Mouse (Mus musculus) layer of hippocampus, adult 2 months (tissue): ENCODE measurements around the gene Creld1. TPM values are rescaled to one million over a fixed set of nuclear protein-coding genes. Genes with fewer than 3 reads are reported as not detected.

Source experiments
- DNase-seq, 2 experiments: peaks; one replicate each; pipeline ENCODE4 v3.0.0; 2022; ENCODE audit warnings: low spot score in 2 of 2
- H3K27ac ChIP-seq: fragments of 200-600 bp; 2 replicates; pipeline ENCODE4 v1.8.1; 2022
- H3K4me3 ChIP-seq: fragments of 200-600 bp; 2 replicates; pipeline ENCODE4 v1.8.1; 2022; ENCODE audit warnings: mild to moderate bottlenecking
- CTCF ChIP-seq: fragments of 200-600 bp; conservative IDR thresholded peaks from 2 replicates; pipeline ENCODE4 v1.8.1; 2022; ENCODE audit warnings: antibody characterized with exemption, mild to moderate bottlenecking, moderate library complexity
- long read RNA-seq, 2 experiments: library from polyadenylated mRNA; stranded (forward); transcript quantifications; one replicate each; pipeline ENCODE4 v2.0.0; 2021; ENCODE audit warnings: borderline mapping rate in 2 of 2
- total RNA-seq, 2 experiments: library from RNA; stranded (reverse); gene quantifications; 2 replicates each; pipeline ENCODE4 v1.2.3; 2021

Gene Creld1
- 100 to 1,000 TPM; 105 to 120 TPM for total RNA-seq
- long read RNA-seq, experiment 1, transcript Creld1-201 (10 exons, 2,306 nt): major isoform, 45 of 55 reads
- long read RNA-seq, experiment 1, partial matches to known transcripts: 5 of 55 reads
- long read RNA-seq, experiment 1, other reads (novel, unspliced or antisense): 4 of 55 reads
- long read RNA-seq, experiment 2, transcript Creld1-201 (10 exons, 2,306 nt): major isoform, 70 of 87 reads
- long read RNA-seq, experiment 2, partial matches to known transcripts: 7 of 87 reads
- long read RNA-seq, experiment 2, other reads (novel, unspliced or antisense): 7 of 87 reads

GRCm38 (mm10) chr6:113483100-113483615, at the start of gene Creld1:
Creld1 (plus strand) TSS chr6:113483297.
- peak within 1 kb of the TSS; percentile 98 for H3K27ac ChIP-seq
- TF ChIP-seq CTCF: no peak
- H3K4me3 ChIP-seq: peak within 1 kb of the TSS; percentile 75
- DNase-seq: peak; percentile 91 to 96

- no peak overlapping the region for H3K27ac ChIP-seq
- no peak for DNase-seq
- no peak for TF ChIP-seq CTCF
- no peak overlapping the region for H3K4me3 ChIP-seq
Observed at GRCm38 (mm10) chr6:113433661-113434060, 49.4 kb upstream of the Creld1 start.

GRCm38 (mm10) chr6:113434691-113435090, 48.4 kb upstream of the Creld1 start:
- no peak for TF ChIP-seq CTCF
- no peak overlapping the region for H3K27ac ChIP-seq
- DNase-seq: no peak
- no peak overlapping the region for H3K4me3 ChIP-seq

GRCm38 (mm10) chr6:113435664-113436205, 47.4 kb upstream of the Creld1 start, which contains the start of gene Cidec:
Cidec (minus strand) TSS chr6:113435760.
- DNase-seq: no peak
- no peak for TF ChIP-seq CTCF
- Histone ChIP-seq H3K27ac (no peak within 1 kb of the TSS), H3K4me3 (no peak within 1 kb of the TSS)

GRCm38 (mm10) chr6:113437135-113437534, 46.0 kb upstream of the Creld1 start:
- DNase-seq: no peak
- Histone ChIP-seq H3K27ac (no peak overlapping the region), H3K4me3 (no peak overlapping the region)
- no peak for TF ChIP-seq CTCF

GRCm38 (mm10) chr6:113438721-113439430, 44.2 kb upstream of the Creld1 start:
- no peak for DNase-seq
- TF ChIP-seq CTCF: no peak
- H3K4me3 ChIP-seq: no peak overlapping the region
- H3K27ac ChIP-seq: no peak overlapping the region

GRCm38 (mm10) chr6:113440686-113441085, 42.4 kb upstream of the Creld1 start:
- Histone ChIP-seq H3K27ac (no peak overlapping the region), H3K4me3 (no peak overlapping the region)
- TF ChIP-seq CTCF: no peak
- no peak for DNase-seq

- Histone ChIP-seq H3K4me3 (no peak overlapping the region), H3K27ac (no peak overlapping the region)
- TF ChIP-seq CTCF: peak; percentile 85
- DNase-seq: peak; percentile 40 to 72
Observed at GRCm38 (mm10) chr6:113441147-113441680, 41.9 kb upstream of the Creld1 start.

- Histone ChIP-seq H3K27ac (peak overlapping the region; percentile 95), H3K4me3 (peak overlapping the region; percentile 74)
- no peak for DNase-seq
- TF ChIP-seq CTCF: no peak
Observed at GRCm38 (mm10) chr6:113442087-113442441, 41.0 kb upstream of the Creld1 start.

GRCm38 (mm10) chr6:113442442-113443090, 40.5 kb upstream of the Creld1 start, which contains the start of gene Jagn1:
Jagn1 (plus strand) TSS chr6:113442569.
- H3K4me3 ChIP-seq: peak within 1 kb of the TSS; percentile 74
- H3K27ac ChIP-seq: peak within 1 kb of the TSS; percentile 95
- peak; percentile 90 to 94 for DNase-seq
- no peak for TF ChIP-seq CTCF

GRCm38 (mm10) chr6:113443091-113443490, 40.0 kb upstream of the Creld1 start:
- H3K27ac ChIP-seq: peak overlapping the region; percentile 95
- H3K4me3 ChIP-seq: peak overlapping the region; percentile 74
- DNase-seq: no peak
- TF ChIP-seq CTCF: peak; percentile 58

GRCm38 (mm10) chr6:113444207-113444965, 38.7 kb upstream of the Creld1 start:
- Histone ChIP-seq H3K4me3 (no peak overlapping the region), H3K27ac (no peak overlapping the region)
- TF ChIP-seq CTCF: no peak
- DNase-seq: no peak
